Mouse (Mus musculus) cerebellum, adult 2 months (tissue): ENCODE measurements around the gene Psmd13.

Experiments
- CTCF ChIP-seq: fragments of 200-500 bp; IDR thresholded peaks from 2 replicates; pipeline ENCODE4 v1.5.1; 2011; ENCODE audit warnings: low read depth, mild to moderate bottlenecking, control low read depth, low read length, moderate library complexity, borderline replicate concordance; ENCODE audit not compliant: insufficient read depth
- POLR2A ChIP-seq: fragments of 200-500 bp; IDR thresholded peaks from 2 replicates; pipeline ENCODE4 v1.6.1; 2011; ENCODE audit warnings: low read length, control low read depth, borderline replicate concordance; ENCODE audit not compliant: insufficient read depth

- TF ChIP-seq CTCF: peak; percentile 97
- no peak for TF ChIP-seq POLR2A
These were observed 36.7 kb upstream of the Psmd13 start, which contains the start of gene Scgb1c1 for GRCm38 (mm10) chr7:140844905-140845665.
